Mouse (Mus musculus): ENCODE data around the gene 5330417C22Rik.

DNA sequence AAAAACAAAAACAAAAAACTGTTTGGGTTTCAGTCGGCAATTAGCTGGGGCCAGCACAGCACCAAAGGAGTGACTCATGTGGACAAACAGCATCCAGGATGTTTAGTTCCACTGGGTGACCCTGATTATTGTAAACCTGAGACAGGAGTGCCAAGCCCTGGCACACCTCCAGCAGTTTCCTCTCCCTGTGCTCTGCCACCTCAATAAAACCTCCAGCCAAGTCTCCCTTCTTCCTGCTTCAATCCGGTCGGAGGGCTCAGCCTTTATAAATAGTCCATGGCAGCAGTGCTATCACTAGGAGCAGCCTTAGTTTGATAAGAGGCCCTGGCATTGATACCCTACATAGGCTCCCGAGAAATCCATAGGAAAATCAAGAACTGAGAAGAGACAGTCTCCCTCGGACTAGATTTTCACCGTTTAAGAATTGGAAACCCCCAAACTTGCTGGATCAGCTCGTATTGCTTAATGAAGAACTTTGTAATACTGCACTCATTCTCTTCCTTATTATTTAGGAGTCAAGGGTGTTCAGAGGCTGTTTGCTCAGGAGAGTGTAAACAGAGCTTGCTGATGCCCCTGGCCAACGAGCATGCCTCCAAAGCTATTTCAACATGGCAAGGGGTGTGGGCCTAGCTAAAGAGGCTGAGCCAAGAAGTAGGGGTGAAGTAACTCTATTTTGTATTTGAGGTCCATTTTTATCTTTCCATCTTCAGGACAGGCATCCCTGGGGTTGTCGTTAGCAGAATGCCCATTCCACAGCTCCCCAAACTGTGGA is 3.0 kb downstream of the 5330417C22Rik start:
- TF ChIP-seq CTCF (IDR thresholded peaks at IDR 0.05 in 2 of 3, conservative IDR thresholded peaks at IDR 0.05 in 1 of 3; ENCODE audit: control insufficient read depth in 1 of 3, insufficient read depth in 1 of 3, low read depth in 2 of 3, low read length in 3 of 3, poor library complexity in 1 of 3, severe bottlenecking in 1 of 3): no peak
- TF ChIP-seq MAZ (IDR thresholded peaks at IDR 0.05; ENCODE audit: low read depth, low read length): no peak

Measured in MEL (cell line).